Mouse (Mus musculus) thymus, adult 2 months (tissue): ENCODE measurements at regions not wholly inside any gene's neighbourhood (a gene's known extent, or its start where the extent isn't known, plus 50 kb on each side); places are given as distances from the start of the nearest gene placed in this dataset.

Experiments
- CTCF ChIP-seq: fragments of 200-500 bp; IDR thresholded peaks from 2 replicates; pipeline ENCODE4 v1.5.1; 2012; ENCODE audit warnings: mild to moderate bottlenecking, control low read depth, low read length, moderate library complexity, borderline replicate concordance; ENCODE audit not compliant: control insufficient read depth, poor library complexity, insufficient read depth; ENCODE audit errors: extremely low read depth
- POLR2A ChIP-seq: fragments of 200-500 bp; IDR thresholded peaks from 2 replicates; pipeline ENCODE4 v1.6.1; 2012; ENCODE audit warnings: mild to moderate bottlenecking, low read length, control low read depth, moderate library complexity; ENCODE audit not compliant: control insufficient read depth, poor library complexity, insufficient read depth; ENCODE audit errors: extremely low read depth

- TF ChIP-seq POLR2A (no peak), CTCF (no peak)
Observed at GRCm38 (mm10) chr8:8440903-8441302, 220.1 kb downstream of the Efnb2 start.
